Mouse (Mus musculus) cerebral cortex, adult 2 months (tissue): ENCODE results near the gene Mettl22.

Experiments
- WGBS: fragments of 180-500 bp; shearing (Covaris S2); methylation state at CpG from one replicate; pipeline ENCODE4 v1.1.7; 2018; 5-methylcytosine and 5-hydroxymethylcytosine counted together

Mettl22 gene

GRCm38 (mm10) chr16:8509894-8510293, 39.3 kb downstream of the Mettl22 start:
- 76% methylated on average over 5 of the region's 5 CpGs for WGBS

- under 1% methylated on average over 5 of the region's 5 CpGs for WGBS
These were observed 42.2 kb downstream of the Mettl22 start for GRCm38 (mm10) chr16:8512830-8513229.

GRCm38 (mm10) chr16:8513236-8513906, 42.8 kb downstream of the Mettl22 start, which contains the start of gene Abat:
Gene Abat (plus strand): TSS chr16:8513429.
- WGBS = under 1% methylated on average over 46 of the region's 46 CpGs

- 22% methylated on average over 4 of the region's 4 CpGs for WGBS
These were observed 43.6 kb downstream of the Mettl22 start for GRCm38 (mm10) chr16:8514180-8514579.

DNA sequence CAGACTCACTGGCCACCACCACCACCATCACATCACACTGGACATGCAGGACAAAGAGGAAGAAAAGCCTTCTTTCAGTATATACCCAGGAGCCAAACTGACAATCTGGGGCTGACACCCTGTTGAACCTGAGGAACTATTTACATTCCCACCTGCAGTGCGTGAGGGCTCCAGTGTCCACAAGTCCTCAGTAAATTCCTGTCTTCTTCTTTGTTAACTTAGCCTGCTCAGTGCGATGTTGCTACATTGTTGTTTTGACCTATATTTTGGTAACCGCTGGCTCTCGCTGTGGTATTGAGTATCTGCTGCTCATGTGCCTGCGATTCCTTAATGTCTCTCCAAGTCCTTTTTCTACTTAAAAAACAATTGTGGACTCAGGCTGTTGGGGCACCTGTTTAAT, 49.9 kb downstream of the Mettl22 start:
- 82% methylated on average over 5 of the region's 5 CpGs for WGBS

DNA sequence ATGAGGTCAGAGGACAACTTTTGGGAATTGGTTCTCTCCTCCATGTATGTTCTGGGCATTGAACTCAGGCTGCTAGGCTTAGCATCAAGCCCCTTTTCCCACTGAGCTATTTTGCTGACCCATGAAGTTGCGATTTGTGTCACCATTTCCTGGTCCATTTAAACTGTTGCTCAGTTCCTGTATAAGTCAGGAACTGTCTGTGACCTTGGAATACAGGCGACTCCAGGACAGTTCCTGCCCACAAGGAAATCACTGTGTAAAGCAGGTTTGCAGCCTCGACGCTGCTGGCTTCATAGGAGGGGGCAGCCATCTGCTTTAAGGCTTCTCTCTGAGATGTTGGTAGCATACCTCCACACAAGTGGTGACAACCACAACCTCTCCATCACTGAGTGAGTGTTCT, 50.7 kb downstream of the Mettl22 start:
- WGBS = 77% methylated on average over 4 of the region's 4 CpGs

DNA sequence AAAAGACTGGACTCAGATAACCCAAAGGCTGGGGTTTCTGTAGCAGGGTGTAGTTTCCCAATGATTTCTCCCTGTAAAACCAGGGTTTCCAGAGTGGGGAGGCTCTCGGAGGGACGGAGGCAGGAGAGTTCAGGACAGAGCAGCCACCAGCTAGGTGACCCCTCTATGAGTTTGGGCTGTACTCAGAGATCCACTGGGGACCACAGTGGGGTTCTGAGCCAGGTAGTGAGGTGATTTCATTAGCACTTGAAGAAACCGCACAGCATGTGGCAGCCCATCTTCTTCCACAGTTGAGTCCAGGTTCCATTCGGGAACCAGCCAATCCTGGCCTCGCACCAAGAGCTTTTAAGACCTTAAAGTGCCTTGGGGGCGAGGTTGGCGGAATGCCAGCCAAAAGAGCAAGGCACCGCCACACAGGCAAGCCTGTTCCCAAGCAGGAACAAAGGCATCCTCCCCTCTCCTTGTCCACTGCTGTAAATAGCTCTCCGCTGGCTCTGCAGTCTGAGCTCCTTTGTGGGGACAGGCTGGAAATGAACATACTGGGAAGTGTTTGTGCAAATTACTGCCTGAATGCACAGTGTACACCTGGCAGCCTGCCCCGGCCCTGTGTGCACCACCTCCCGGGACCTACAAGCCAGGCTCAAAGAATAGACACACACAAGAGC, 53.0 kb downstream of the Mettl22 start:
- 43% methylated on average over 11 of the region's 11 CpGs for WGBS

GRCm38 (mm10) chr16:8524163-8524847, 53.7 kb downstream of the Mettl22 start:
- WGBS = 73% methylated on average over 16 of the region's 16 CpGs

GRCm38 (mm10) chr16:8525293-8525692, 54.7 kb downstream of the Mettl22 start:
- 60% methylated on average over 3 of the region's 3 CpGs for WGBS

- WGBS = 90% methylated on average over 7 of the region's 7 CpGs
These were observed 55.3 kb downstream of the Mettl22 start for GRCm38 (mm10) chr16:8525877-8526276.

- WGBS = 100% methylated on average over 1 of the region's 1 CpGs
These were observed 58.8 kb downstream of the Mettl22 start for GRCm38 (mm10) chr16:8529389-8529788.

DNA sequence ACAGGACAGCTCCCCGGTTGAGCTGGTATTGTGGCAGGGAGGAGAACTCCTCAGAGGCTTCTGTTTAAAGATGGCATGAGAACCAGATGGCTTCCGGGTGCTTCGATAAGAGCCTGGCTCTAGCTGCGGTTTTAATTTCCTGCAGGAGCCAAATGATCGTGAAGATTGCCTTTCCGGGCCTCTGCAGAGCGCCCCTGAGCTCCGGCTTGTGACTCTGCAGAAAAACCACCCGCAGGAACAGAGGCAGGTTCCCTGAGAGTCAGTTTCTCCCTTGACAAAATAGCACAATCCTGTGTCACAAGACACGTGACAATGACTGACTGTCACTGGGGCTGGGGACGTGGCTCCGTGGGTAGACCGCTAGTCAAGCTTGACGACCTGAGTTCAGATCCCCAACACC, 59.4 kb downstream of the Mettl22 start:
- 69% methylated on average over 14 of the region's 14 CpGs for WGBS

GRCm38 (mm10) chr16:8532461-8532860, 61.9 kb downstream of the Mettl22 start:
- WGBS = 89% methylated on average over 9 of the region's 9 CpGs

DNA sequence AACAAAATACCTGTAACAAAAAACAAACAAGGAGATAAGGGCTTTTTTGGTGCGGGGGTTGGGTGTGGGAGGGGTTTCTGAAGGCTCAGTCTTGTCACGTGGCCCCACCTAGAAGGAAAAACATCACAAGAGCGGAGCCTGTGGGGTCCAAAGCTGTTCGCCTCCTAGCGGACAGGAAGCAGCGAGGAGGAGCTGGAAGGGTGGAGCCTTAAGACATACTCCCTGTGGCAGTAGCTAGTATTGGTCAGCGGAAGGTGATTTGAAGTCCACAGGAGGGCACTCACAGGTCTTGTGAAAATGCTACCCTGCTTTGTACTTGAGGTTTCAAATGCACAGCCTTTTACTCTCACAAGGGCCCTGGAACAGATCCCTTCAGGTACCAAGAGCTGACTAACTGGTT, 62.3 kb downstream of the Mettl22 start:
- 78% methylated on average over 7 of the region's 7 CpGs for WGBS

DNA sequence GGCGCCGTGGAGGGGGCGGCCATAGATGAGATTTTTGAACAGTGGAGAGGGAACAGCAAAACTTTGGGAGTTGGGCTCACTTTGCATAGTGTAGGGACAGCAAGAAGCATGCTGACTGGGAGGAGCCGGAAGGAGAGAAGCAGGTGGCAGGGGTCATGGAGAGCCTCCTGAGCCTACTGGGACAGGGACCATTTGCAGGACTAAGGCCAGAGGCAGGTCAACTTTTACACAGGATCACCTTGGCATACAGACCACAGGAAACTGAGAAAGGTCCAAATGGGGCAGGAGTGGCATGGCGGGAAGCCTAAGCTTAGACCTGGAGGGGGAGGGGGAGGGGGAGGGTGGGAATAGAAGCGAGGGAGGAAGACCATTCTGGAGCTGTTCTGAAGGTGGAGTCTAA, 62.9 kb downstream of the Mettl22 start:
- 95% methylated on average over 6 of the region's 6 CpGs for WGBS

GRCm38 (mm10) chr16:8534466-8535200, 64.0 kb downstream of the Mettl22 start:
- 88% methylated on average over 11 of the region's 11 CpGs for WGBS

DNA sequence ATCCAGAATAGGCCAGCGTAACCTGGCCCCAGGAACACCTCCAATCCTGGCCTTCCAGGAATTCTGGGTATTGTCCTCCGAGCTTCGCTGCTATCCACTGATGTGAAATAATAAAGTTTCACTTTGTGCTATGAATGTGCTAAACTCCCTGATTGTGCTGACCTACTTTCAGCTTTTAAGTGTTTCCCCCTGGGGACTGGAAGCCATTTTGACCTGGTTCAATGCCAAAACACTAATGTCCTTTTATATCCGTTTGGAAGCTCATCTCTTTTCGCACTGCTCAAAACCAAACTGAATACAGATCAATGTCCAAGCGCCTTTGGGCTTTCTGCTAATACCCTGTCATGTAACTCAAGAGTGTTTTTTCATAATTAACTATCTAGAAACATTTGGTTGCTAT, 64.8 kb downstream of the Mettl22 start:
- 66% methylated on average over 6 of the region's 6 CpGs for WGBS

GRCm38 (mm10) chr16:8539150-8539865, 68.7 kb downstream of the Mettl22 start:
- 62% methylated on average over 9 of the region's 9 CpGs for WGBS
